Mouse (Mus musculus) spleen, adult 2 months (tissue): ENCODE results near the gene Trim2.

Source experiments
- CTCF ChIP-seq: fragments of 200-500 bp; IDR thresholded peaks from 2 replicates; pipeline ENCODE4 v1.5.1; 2011; ENCODE audit warnings: mild to moderate bottlenecking, inconsistent platforms; ENCODE audit not compliant: insufficient read depth, insufficient read length, insufficient replicate concordance; ENCODE audit errors: extremely low read depth
- POLR2A ChIP-seq: fragments of 200-500 bp; IDR thresholded peaks from 2 replicates; pipeline ENCODE4 v1.6.1; 2011; ENCODE audit warnings: low read depth, low read length, inconsistent platforms

DNA sequence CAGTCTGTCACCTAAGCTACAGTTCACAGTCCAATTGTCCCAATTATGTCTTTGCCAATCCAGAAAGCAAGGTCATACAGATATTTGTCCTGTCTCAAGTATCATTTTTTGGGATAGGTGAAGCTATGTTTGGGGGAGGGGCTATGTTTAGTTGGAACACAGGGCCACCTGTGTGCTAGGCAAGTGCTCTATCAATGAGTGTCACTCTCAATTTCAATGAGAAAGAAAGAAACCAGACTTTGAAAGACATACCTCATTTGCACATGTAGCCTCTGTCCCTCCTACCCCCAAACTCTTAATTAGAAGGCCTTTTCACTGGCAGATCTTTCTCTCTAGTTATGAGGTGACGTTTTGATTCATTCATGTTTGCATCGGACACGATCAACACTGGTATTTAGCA, 21.9 kb downstream of the Trim2 start:
- TF ChIP-seq POLR2A (no peak), CTCF (no peak)
